Mouse (Mus musculus): ENCODE measurements around the gene Clec9a. TPM values are rescaled to one million over a fixed set of nuclear protein-coding genes. Genes with fewer than 3 reads are reported as not detected.

Gene Clec9a
- polyA plus RNA-seq, 1 experiment from 2014 or later = not detected

Other genes with a start within 250 kb of the Clec9a start
- gene Clec2d, start 228.2 kb upstream of the Clec9a start, polyA plus RNA-seq (2015; fragmentation: Nextera tagmentation; extraction: Ambion mirVana) = 0.46 and 0.80 TPM in 2 replicates
- 0.25 and 0.41 TPM in 2 replicates for gene Cd69, start 133.4 kb upstream of the Clec9a start, polyA plus RNA-seq (2015; fragmentation: Nextera tagmentation; extraction: Ambion mirVana)
- gene 4922502D21Rik, start 77.1 kb upstream of the Clec9a start, polyA plus RNA-seq (2015; fragmentation: Nextera tagmentation; extraction: Ambion mirVana) = 0.41 and 0.47 TPM in 2 replicates
- gene Clec12a, start 66.2 kb upstream of the Clec9a start, polyA plus RNA-seq (2015; fragmentation: Nextera tagmentation; extraction: Ambion mirVana) = 2.5 and 2.7 TPM in 2 replicates
- 0.11 TPM in 1 of 2 replicates, not detected in the other for gene Clec12b, start 23.0 kb upstream of the Clec9a start, polyA plus RNA-seq (2015; fragmentation: Nextera tagmentation; extraction: Ambion mirVana)
- gene Clec1b, start 11.6 kb upstream of the Clec9a start, polyA plus RNA-seq (2015; fragmentation: Nextera tagmentation; extraction: Ambion mirVana) = 0.33 and 0.57 TPM in 2 replicates
- gene Clec1a, start 43.1 kb downstream of the Clec9a start, polyA plus RNA-seq (2015; fragmentation: Nextera tagmentation; extraction: Ambion mirVana) = 2.4 and 2.5 TPM in 2 replicates
- gene Olr1, start 98.3 kb downstream of the Clec9a start, polyA plus RNA-seq (2015; fragmentation: Nextera tagmentation; extraction: Ambion mirVana) = not detected in 2 replicates
- gene Tmem52b, start 103.7 kb downstream of the Clec9a start, polyA plus RNA-seq (2015; fragmentation: Nextera tagmentation; extraction: Ambion mirVana) = not detected in 2 replicates
- gene Gabarapl1, start 124.3 kb downstream of the Clec9a start, polyA plus RNA-seq (2015; fragmentation: Nextera tagmentation; extraction: Ambion mirVana) = 53.2 and 54.4 TPM in 2 replicates
- gene Klre1, start 169.0 kb downstream of the Clec9a start, polyA plus RNA-seq (2015; fragmentation: Nextera tagmentation; extraction: Ambion mirVana) = 0.13 TPM in 1 of 2 replicates, not detected in the other
- 0.37 TPM in 1 of 2 replicates, not detected in the other for gene Klrd1, start 182.9 kb downstream of the Clec9a start, polyA plus RNA-seq (2015; fragmentation: Nextera tagmentation; extraction: Ambion mirVana)
- gene Klrk1, start 215.0 kb downstream of the Clec9a start, polyA plus RNA-seq (2015; fragmentation: Nextera tagmentation; extraction: Ambion mirVana) = 0.16 TPM in 1 of 2 replicates, not detected in the other
- gene Klrc3, start 234.5 kb downstream of the Clec9a start, polyA plus RNA-seq (2015; fragmentation: Nextera tagmentation; extraction: Ambion mirVana) = not detected in 2 replicates

Data from embryonic facial prominence, embryonic 15.5 days (tissue).